Mouse (Mus musculus): Measurements from ENCODE around the gene Mrpl55. TPM values are rescaled to one million over a fixed set of nuclear protein-coding genes. Genes with fewer than 3 reads are reported as not detected.
"Not testable (repeated sequence)": the region's sequence is repeated elsewhere in the genome, so short reads cannot be mapped to it uniquely, and the experiment has no call there.

The Mrpl55 gene
- total and polyA plus RNA-seq, 3 experiments, result 110 to 117 (median 113) TPM

GRCm38 (mm10) chr11:59201216-59202002 lies 877 bp upstream of the Mrpl55 start:
- WGBS, result 29% methylated on average over 16 of the region's 16 CpGs
- H3K4me1 ChIP-seq (ENCODE audit: control insufficient read depth, insufficient read depth, low read length), result no peaks in the 10 kb centered on the region
- H3K79me2 ChIP-seq (replicated peaks; ENCODE audit: control insufficient read depth, insufficient read depth, low read length), result peaks cover 2% of the 10 kb centered on the region; the same call in 1 of the 2 replicates
- peak overlapping the region; percentile 69; the same call in 1 of the 2 replicates for H3K9ac ChIP-seq (ENCODE audit: low read depth, low read length)
- H3K36me3 ChIP-seq (ENCODE audit: control insufficient read depth, insufficient read depth, low read length), result no peaks in the 10 kb centered on the region
- TF ChIP-seq POLR2A (IDR thresholded peaks at IDR 0.05; ENCODE audit: insufficient read depth, low read depth, low read length) (no peak), EP300 (IDR thresholded peaks at IDR 0.05; ENCODE audit: insufficient read depth, low read depth, low read length) (0 out of 2 replicates have a peak, but pooled peaks have one; percentile 18)
- H3K27ac ChIP-seq, result peak overlapping the region; percentile 89
- intact Hi-C loops (cut with DNase I), result loop anchor here (1.0 to 10.0 kb wide), 2 partner anchors 10 to 227 kb away; partner anchors contain the start of gene Trim11
- H3K4me3 ChIP-seq, result peak overlapping the region; percentile 90
- H3K27me3 ChIP-seq (ENCODE audit: control insufficient read depth, insufficient read depth, low read length), result no peaks in the 10 kb centered on the region
- DNase-seq, result no peak

- DNase-seq, result peak; percentile 95 to 96
- WGBS, result under 1% methylated on average over 67 of the region's 67 CpGs
- Histone ChIP-seq H3K27ac (peak within 1 kb of the TSS; percentile 86), H3K27me3 (ENCODE audit: control insufficient read depth, insufficient read depth, low read length) (no peaks in the 10 kb centered on the region), H3K36me3 (ENCODE audit: control insufficient read depth, insufficient read depth, low read length) (no peaks in the 10 kb centered on the region; the same call in 1 of the 2 replicates), H3K9ac (ENCODE audit: low read depth, low read length) (peak within 1 kb of the TSS; percentile 80), H3K4me1 (ENCODE audit: control insufficient read depth, insufficient read depth, low read length) (peaks cover 8% of the 10 kb centered on the region), H3K4me3 (peak within 1 kb of the TSS; percentile 92), H3K79me2 (replicated peaks; ENCODE audit: control insufficient read depth, insufficient read depth, low read length) (peaks cover 3% of the 10 kb centered on the region; the same call in 1 of the 2 replicates)
- intact Hi-C loops (cut with DNase I), result loop anchor here (2.0 to 10.0 kb wide), 2 partner anchors 19 to 233 kb away; partner anchors contain the start of gene Trim11
- TF ChIP-seq EP300 (IDR thresholded peaks at IDR 0.05; ENCODE audit: insufficient read depth, low read depth, low read length) (peak; percentile 67), CTCF (IDR thresholded peaks at IDR 0.05) (no peak), POLR2A (IDR thresholded peaks at IDR 0.05; ENCODE audit: insufficient read depth, low read depth, low read length) (peak; percentile 96)
Measured at GRCm38 (mm10) chr11:59208153-59208831, 6.0 kb downstream of the Mrpl55 start, which contains the start of gene 2310033P09Rik. TSS of gene 2310033P09Rik (plus strand) at chr11:59208321.

- WGBS, result 5% methylated on average over 18 of the region's 18 CpGs
- Histone ChIP-seq H3K27ac (peak overlapping the region; percentile 86), H3K4me3 (peak overlapping the region; percentile 92), H3K4me1 (ENCODE audit: control insufficient read depth, insufficient read depth, low read length) (peaks cover 8% of the 10 kb centered on the region), H3K9ac (ENCODE audit: low read depth, low read length) (0 out of 2 replicates have a peak overlapping the region, but pooled peaks have one; percentile 2), H3K27me3 (ENCODE audit: control insufficient read depth, insufficient read depth, low read length) (no peaks in the 10 kb centered on the region), H3K79me2 (replicated peaks; ENCODE audit: control insufficient read depth, insufficient read depth, low read length) (peaks cover 5% of the 10 kb centered on the region; the same call in 1 of the 2 replicates), H3K36me3 (ENCODE audit: control insufficient read depth, insufficient read depth, low read length) (peaks cover 2% of the 10 kb centered on the region)
- peak; percentile 64 to 75 for DNase-seq
- peak; percentile 73 for TF ChIP-seq CTCF (IDR thresholded peaks at IDR 0.05)
- TF ChIP-seq EP300 (IDR thresholded peaks at IDR 0.05; ENCODE audit: insufficient read depth, low read depth, low read length), result peak; percentile 80
- TF ChIP-seq POLR2A (IDR thresholded peaks at IDR 0.05; ENCODE audit: insufficient read depth, low read depth, low read length), result no peak
- intact Hi-C loops (cut with DNase I), result loop anchor here (2.0 to 10.0 kb wide), 2 partner anchors 18 to 234 kb away; partner anchors contain the start of gene Trim11
Measured at GRCm38 (mm10) chr11:59209003-59209441, 6.7 kb downstream of the Mrpl55 start.

- H3K36me3 ChIP-seq (ENCODE audit: control insufficient read depth, insufficient read depth, low read length), result peaks cover 8% of the 10 kb centered on the region
- intact Hi-C loops (cut with DNase I), result loop anchor here (2.0 to 10.0 kb wide), 2 partner anchors 17 to 235 kb away; partner anchors contain the start of gene Trim11
Measured at GRCm38 (mm10) chr11:59209580-59209979, 7.3 kb downstream of the Mrpl55 start.

GRCm38 (mm10) chr11:59210020-59210419 lies 7.7 kb downstream of the Mrpl55 start:
- intact Hi-C loops (cut with DNase I), result no loop called here
- TF ChIP-seq POLR2A (IDR thresholded peaks at IDR 0.05; ENCODE audit: insufficient read depth, low read depth, low read length), result no peak; the same call in 1 of the 2 replicates
- no peak for TF ChIP-seq EP300 (IDR thresholded peaks at IDR 0.05; ENCODE audit: insufficient read depth, low read depth, low read length)
- no peak for TF ChIP-seq CTCF (IDR thresholded peaks at IDR 0.05)
- Histone ChIP-seq H3K4me1 (ENCODE audit: control insufficient read depth, insufficient read depth, low read length) (peaks cover 8% of the 10 kb centered on the region), H3K27me3 (ENCODE audit: control insufficient read depth, insufficient read depth, low read length) (no peaks in the 10 kb centered on the region), H3K27ac (no peak overlapping the region), H3K79me2 (replicated peaks; ENCODE audit: control insufficient read depth, insufficient read depth, low read length) (peaks cover 5% of the 10 kb centered on the region), H3K4me3 (no peak overlapping the region), H3K36me3 (ENCODE audit: control insufficient read depth, insufficient read depth, low read length) (peaks cover 11% of the 10 kb centered on the region), H3K9ac (ENCODE audit: low read depth, low read length) (no peak overlapping the region)
- 44% methylated on average over 4 of the region's 4 CpGs for WGBS
- DNase-seq, result no peak

More at GRCm38 (mm10) chr11:59209580-59209979, 7.3 kb downstream of the Mrpl55 start:
- Histone ChIP-seq H3K4me1 (ENCODE audit: control insufficient read depth, insufficient read depth, low read length) (peaks cover 8% of the 10 kb centered on the region), H3K9ac (ENCODE audit: low read depth, low read length) (no peak overlapping the region), H3K79me2 (replicated peaks; ENCODE audit: control insufficient read depth, insufficient read depth, low read length) (peaks cover 5% of the 10 kb centered on the region), H3K27me3 (ENCODE audit: control insufficient read depth, insufficient read depth, low read length) (no peaks in the 10 kb centered on the region), H3K4me3 (no peak overlapping the region), H3K27ac (no peak overlapping the region; the same call in 1 of the 2 replicates)
- TF ChIP-seq POLR2A (IDR thresholded peaks at IDR 0.05; ENCODE audit: insufficient read depth, low read depth, low read length) (no peak), EP300 (IDR thresholded peaks at IDR 0.05; ENCODE audit: insufficient read depth, low read depth, low read length) (no peak), CTCF (IDR thresholded peaks at IDR 0.05) (no peak)
- DNase-seq, result no peak
- WGBS, result 44% methylated on average over 5 of the region's 5 CpGs

GRCm38 (mm10) chr11:59211561-59211960 lies 9.3 kb downstream of the Mrpl55 start:
- Histone ChIP-seq H3K4me1 (ENCODE audit: control insufficient read depth, insufficient read depth, low read length) (peaks cover 12% of the 10 kb centered on the region), H3K79me2 (replicated peaks; ENCODE audit: control insufficient read depth, insufficient read depth, low read length) (peaks cover 12% of the 10 kb centered on the region), H3K36me3 (ENCODE audit: control insufficient read depth, insufficient read depth, low read length) (peaks cover 21% of the 10 kb centered on the region)
- H3K27me3 ChIP-seq (ENCODE audit: control insufficient read depth, insufficient read depth, low read length); H3K9ac ChIP-seq (ENCODE audit: low read depth, low read length); H3K4me3 ChIP-seq; DNase-seq; H3K27ac ChIP-seq; intact Hi-C loops (cut with DNase I): not testable (repeated sequence)
- 78% methylated on average over 9 of the region's 9 CpGs for WGBS

GRCm38 (mm10) chr11:59212320-59212719 lies 10.0 kb downstream of the Mrpl55 start:
- peaks cover 13% of the 10 kb centered on the region for H3K4me1 ChIP-seq (ENCODE audit: control insufficient read depth, insufficient read depth, low read length)
- H3K9ac ChIP-seq (ENCODE audit: low read depth, low read length); H3K4me3 ChIP-seq; H3K27ac ChIP-seq; H3K27me3 ChIP-seq (ENCODE audit: control insufficient read depth, insufficient read depth, low read length); intact Hi-C loops (cut with DNase I): not testable (repeated sequence)
- peaks cover 28% of the 10 kb centered on the region for H3K36me3 ChIP-seq (ENCODE audit: control insufficient read depth, insufficient read depth, low read length)
- H3K79me2 ChIP-seq (replicated peaks; ENCODE audit: control insufficient read depth, insufficient read depth, low read length), result peaks cover 12% of the 10 kb centered on the region
- peak; percentile 36 to 45 for DNase-seq
- WGBS, result 48% methylated on average over 12 of the region's 12 CpGs

Measured in heart, adult 2 months (tissue).